Mouse (Mus musculus): ENCODE measurements around the gene Tbl1xr1. TPM values are rescaled to one million over a fixed set of nuclear protein-coding genes. Genes with fewer than 3 reads are reported as not detected.
A peak's percentile ranks its signal among the peaks of the same experiment; 100 is the strongest.

Tbl1xr1 gene
- polyA plus RNA-seq, 1 experiment from 2014 or later = 18.8 TPM

GRCm38 (mm10) chr3:22075887-22076560 is 428 bp upstream of the Tbl1xr1 start:
- no peaks in the 10 kb centered on the region for H3K9me3 ChIP-seq
- peaks cover 43% of the 10 kb centered on the region for H3K4me1 ChIP-seq (replicated peaks)
- WGBS = under 1% methylated on average over 53 of the region's 70 CpGs
- H3K9ac ChIP-seq = peak overlapping the region; percentile 84
- peak overlapping the region; percentile 66 for H3K4me2 ChIP-seq
- H3K36me3 ChIP-seq = no peaks in the 10 kb centered on the region; the same call in 1 of the 2 replicates
- peak; percentile 90 for ATAC-seq (ENCODE audit: low FRiP score)
- H3K27me3 ChIP-seq = no peaks in the 10 kb centered on the region
- peak overlapping the region; percentile 99 for H3K27ac ChIP-seq
- H3K4me3 ChIP-seq = peak overlapping the region; percentile 88

- ATAC-seq (ENCODE audit: low FRiP score) = peak; percentile 82
- no peaks in the 10 kb centered on the region for H3K9me3 ChIP-seq
- H3K4me1 ChIP-seq (replicated peaks) = peaks cover 54% of the 10 kb centered on the region
- no peaks in the 10 kb centered on the region for H3K27me3 ChIP-seq
- H3K4me3 ChIP-seq = peak overlapping the region; percentile 88
- H3K27ac ChIP-seq = peak overlapping the region; percentile 99
- H3K36me3 ChIP-seq = no peaks in the 10 kb centered on the region; the same call in 1 of the 2 replicates
- WGBS = under 1% methylated on average over 59 of the region's 64 CpGs
- H3K4me2 ChIP-seq = peak overlapping the region; percentile 67
- peak overlapping the region; percentile 91 for H3K9ac ChIP-seq
Measured at GRCm38 (mm10) chr3:22076936-22077656, 644 bp downstream of the Tbl1xr1 start.

- H3K36me3 ChIP-seq = no peaks in the 10 kb centered on the region; the same call in 1 of the 2 replicates
- peak overlapping the region; percentile 91 for H3K9ac ChIP-seq
- WGBS = 4% methylated on average over 9 of the region's 9 CpGs
- peak overlapping the region; percentile 88 for H3K4me3 ChIP-seq
- H3K9me3 ChIP-seq = no peaks in the 10 kb centered on the region
- H3K4me1 ChIP-seq (replicated peaks) = peaks cover 60% of the 10 kb centered on the region
- H3K27ac ChIP-seq = peak overlapping the region; percentile 99; the same call in 1 of the 2 replicates
- peak overlapping the region; percentile 67 for H3K4me2 ChIP-seq
- no peak for ATAC-seq (ENCODE audit: low FRiP score)
- no peaks in the 10 kb centered on the region for H3K27me3 ChIP-seq
Measured at GRCm38 (mm10) chr3:22077657-22078475, 1.4 kb downstream of the Tbl1xr1 start.

- Histone ChIP-seq H3K4me1 (replicated peaks) (peaks cover 57% of the 10 kb centered on the region), H3K27ac (no peak overlapping the region), H3K4me3 (peak overlapping the region; percentile 88), H3K27me3 (no peaks in the 10 kb centered on the region), H3K4me2 (peak overlapping the region; percentile 67), H3K9ac (peak overlapping the region; percentile 91; the same call in 1 of the 2 replicates), H3K36me3 (no peaks in the 10 kb centered on the region; the same call in 1 of the 2 replicates), H3K9me3 (no peaks in the 10 kb centered on the region)
- no peak for ATAC-seq (ENCODE audit: low FRiP score)
- 52% methylated on average over 3 of the region's 3 CpGs for WGBS
Measured at GRCm38 (mm10) chr3:22078529-22078928, 2.1 kb downstream of the Tbl1xr1 start.

- no peak overlapping the region for H3K27ac ChIP-seq
- no peak overlapping the region for H3K9ac ChIP-seq
- no peaks in the 10 kb centered on the region for H3K27me3 ChIP-seq
- no peak overlapping the region for H3K4me3 ChIP-seq
- H3K4me2 ChIP-seq = no peak overlapping the region
- peaks cover 42% of the 10 kb centered on the region for H3K4me1 ChIP-seq (replicated peaks)
- H3K9me3 ChIP-seq = no peaks in the 10 kb centered on the region
- no peaks in the 10 kb centered on the region; the same call in 1 of the 2 replicates for H3K36me3 ChIP-seq
- 91% methylated on average over 4 of the region's 4 CpGs for WGBS
- no peak for ATAC-seq (ENCODE audit: low FRiP score)
Measured at GRCm38 (mm10) chr3:22081869-22082268, 5.4 kb downstream of the Tbl1xr1 start.

- H3K27ac ChIP-seq = no peak overlapping the region
- H3K4me3 ChIP-seq = no peak overlapping the region
- peaks cover 39% of the 10 kb centered on the region for H3K4me1 ChIP-seq (replicated peaks)
- no peak overlapping the region for H3K4me2 ChIP-seq
- no peak overlapping the region for H3K9ac ChIP-seq
- ATAC-seq (ENCODE audit: low FRiP score) = no peak
- H3K36me3 ChIP-seq = no peaks in the 10 kb centered on the region; the same call in 1 of the 2 replicates
- no peaks in the 10 kb centered on the region for H3K27me3 ChIP-seq
- no peaks in the 10 kb centered on the region for H3K9me3 ChIP-seq
- 89% methylated on average over 4 of the region's 4 CpGs for WGBS
Measured at GRCm38 (mm10) chr3:22082823-22083222, 6.4 kb downstream of the Tbl1xr1 start.

GRCm38 (mm10) chr3:22084222-22084996 is 8.0 kb downstream of the Tbl1xr1 start:
- no peak for ATAC-seq (ENCODE audit: low FRiP score)

GRCm38 (mm10) chr3:22089825-22090224 is 13.4 kb downstream of the Tbl1xr1 start:
- H3K9me3 ChIP-seq = no peaks in the 10 kb centered on the region
- ATAC-seq (ENCODE audit: low FRiP score) = no peak
- no peak overlapping the region for H3K27ac ChIP-seq
- H3K4me2 ChIP-seq = no peak overlapping the region
- no peaks in the 10 kb centered on the region for H3K27me3 ChIP-seq
- H3K4me1 ChIP-seq (replicated peaks) = peaks cover 16% of the 10 kb centered on the region
- no peak overlapping the region for H3K4me3 ChIP-seq
- 84% methylated on average over 3 of the region's 3 CpGs for WGBS
- no peak overlapping the region for H3K9ac ChIP-seq
- no peaks in the 10 kb centered on the region for H3K36me3 ChIP-seq

More at GRCm38 (mm10) chr3:22084222-22084996, 8.0 kb downstream of the Tbl1xr1 start:
- Histone ChIP-seq H3K27ac (no peak overlapping the region), H3K27me3 (no peaks in the 10 kb centered on the region), H3K9me3 (no peaks in the 10 kb centered on the region), H3K4me1 (replicated peaks) (peaks cover 23% of the 10 kb centered on the region), H3K36me3 (no peaks in the 10 kb centered on the region; the same call in 1 of the 2 replicates), H3K9ac (no peak overlapping the region), H3K4me2 (no peak overlapping the region), H3K4me3 (no peak overlapping the region)
- WGBS = 84% methylated on average over 10 of the region's 10 CpGs

GRCm38 (mm10) chr3:22090431-22091265 is 14.2 kb downstream of the Tbl1xr1 start:
- Histone ChIP-seq H3K4me1 (replicated peaks) (peaks cover 16% of the 10 kb centered on the region), H3K36me3 (no peaks in the 10 kb centered on the region), H3K4me3 (no peak overlapping the region), H3K27ac (no peak overlapping the region), H3K4me2 (no peak overlapping the region), H3K9ac (no peak overlapping the region), H3K27me3 (no peaks in the 10 kb centered on the region), H3K9me3 (no peaks in the 10 kb centered on the region)
- no peak for ATAC-seq (ENCODE audit: low FRiP score)
- 76% methylated on average over 8 of the region's 8 CpGs for WGBS

- no peaks in the 10 kb centered on the region for H3K9me3 ChIP-seq
- no peak overlapping the region for H3K4me3 ChIP-seq
- no peak overlapping the region for H3K9ac ChIP-seq
- H3K36me3 ChIP-seq = no peaks in the 10 kb centered on the region
- no peak overlapping the region for H3K27ac ChIP-seq
- no peak for ATAC-seq (ENCODE audit: low FRiP score)
- no peaks in the 10 kb centered on the region for H3K27me3 ChIP-seq
- WGBS = 84% methylated on average over 3 of the region's 3 CpGs
- no peak overlapping the region for H3K4me2 ChIP-seq
- peaks cover 16% of the 10 kb centered on the region for H3K4me1 ChIP-seq (replicated peaks)
Measured at GRCm38 (mm10) chr3:22091266-22091550, 14.8 kb downstream of the Tbl1xr1 start.

- Histone ChIP-seq H3K9ac (no peak overlapping the region), H3K27me3 (no peaks in the 10 kb centered on the region), H3K27ac (no peak overlapping the region), H3K4me3 (no peak overlapping the region), H3K36me3 (no peaks in the 10 kb centered on the region), H3K4me1 (replicated peaks) (peaks cover 16% of the 10 kb centered on the region), H3K4me2 (no peak overlapping the region), H3K9me3 (no peaks in the 10 kb centered on the region)
- no peak for ATAC-seq (ENCODE audit: low FRiP score)
- WGBS = 91% methylated on average over 3 of the region's 3 CpGs
Measured at GRCm38 (mm10) chr3:22091681-22092080, 15.2 kb downstream of the Tbl1xr1 start.

Measured in hindbrain, embryonic 13.5 days (tissue).